Mouse (Mus musculus) spleen, adult 2 months (tissue): ENCODE measurements around the gene Gm10226.

Source experiments
- CTCF ChIP-seq: fragments of 200-500 bp; IDR thresholded peaks from 2 replicates; pipeline ENCODE4 v1.5.1; 2011; ENCODE audit warnings: mild to moderate bottlenecking, inconsistent platforms; ENCODE audit not compliant: insufficient read depth, insufficient read length, insufficient replicate concordance; ENCODE audit errors: extremely low read depth
- POLR2A ChIP-seq: fragments of 200-500 bp; IDR thresholded peaks from 2 replicates; pipeline ENCODE4 v1.6.1; 2011; ENCODE audit warnings: low read depth, low read length, inconsistent platforms

DNA sequence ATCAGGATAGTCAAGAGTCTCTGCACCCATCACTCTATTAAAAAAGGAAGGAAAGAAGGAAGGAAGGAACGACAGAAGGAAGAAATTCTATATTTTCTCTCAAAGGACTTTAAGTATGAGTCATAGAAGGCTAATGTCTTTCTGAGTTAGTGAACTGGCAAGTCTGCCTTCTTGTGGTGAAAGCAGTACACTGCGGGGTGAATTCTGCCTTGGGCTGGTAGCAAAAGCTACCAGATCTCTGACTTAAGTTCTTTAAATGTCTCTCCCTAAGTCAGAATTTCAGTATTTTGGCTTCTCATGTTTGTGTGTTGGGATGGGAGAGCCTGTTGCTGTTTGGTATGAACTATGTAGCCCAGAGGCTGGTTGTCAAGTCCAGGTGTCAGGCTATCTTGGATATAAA lies 41.7 kb upstream of the Gm10226 start:
- TF ChIP-seq CTCF (peak; percentile 10; the same call in 1 of the 2 replicates), POLR2A (no peak)
